Mouse (Mus musculus): ENCODE data around the gene Rbfox3. TPM values are rescaled to one million over a fixed set of nuclear protein-coding genes. Genes with fewer than 3 reads are reported as not detected.

Gene Rbfox3
- polyA plus RNA-seq, 1 experiment from 2014 or later = 0.26 TPM

- no peak overlapping the region for H3K9ac ChIP-seq
- no peak for ATAC-seq (ENCODE audit: insufficient number of reproducible peaks, low FRiP score, low TSS enrichment, low read depth)
- no peaks in the 10 kb centered on the region for H3K36me3 ChIP-seq
- H3K4me2 ChIP-seq = no peak overlapping the region
- no peaks in the 10 kb centered on the region for H3K27me3 ChIP-seq
- no peak overlapping the region for H3K27ac ChIP-seq
- H3K4me1 ChIP-seq = peaks cover 12% of the 10 kb centered on the region
- 19% methylated on average over 8 of the region's 8 CpGs for WGBS
- no peaks in the 10 kb centered on the region for H3K9me3 ChIP-seq
- no peak overlapping the region for H3K4me3 ChIP-seq
These were observed 183.3 kb downstream of the Rbfox3 start for GRCm38 (mm10) chr11:118728083-118728551.

- Histone ChIP-seq H3K27me3 (no peaks in the 10 kb centered on the region), H3K4me3 (no peak overlapping the region), H3K4me2 (no peak overlapping the region), H3K9me3 (no peaks in the 10 kb centered on the region), H3K27ac (no peak overlapping the region), H3K36me3 (no peaks in the 10 kb centered on the region), H3K4me1 (peaks cover 12% of the 10 kb centered on the region), H3K9ac (no peak overlapping the region)
- 73% methylated on average over 8 of the region's 8 CpGs for WGBS
- ATAC-seq (ENCODE audit: insufficient number of reproducible peaks, low FRiP score, low TSS enrichment, low read depth) = no peak
These were observed 185.0 kb downstream of the Rbfox3 start for GRCm38 (mm10) chr11:118726430-118726829.

- Histone ChIP-seq H3K4me2 (no peak overlapping the region), H3K9me3 (no peaks in the 10 kb centered on the region), H3K4me1 (peaks cover 7% of the 10 kb centered on the region), H3K36me3 (no peaks in the 10 kb centered on the region), H3K9ac (no peak overlapping the region), H3K4me3 (no peak overlapping the region), H3K27me3 (no peaks in the 10 kb centered on the region), H3K27ac (no peak overlapping the region)
- ATAC-seq (ENCODE audit: insufficient number of reproducible peaks, low FRiP score, low TSS enrichment, low read depth) = no peak
- 84% methylated on average over 8 of the region's 8 CpGs for WGBS
These were observed 187.0 kb downstream of the Rbfox3 start for GRCm38 (mm10) chr11:118724423-118724822.

- Histone ChIP-seq H3K27ac (no peak overlapping the region), H3K4me1 (no peaks in the 10 kb centered on the region), H3K27me3 (no peaks in the 10 kb centered on the region), H3K36me3 (no peaks in the 10 kb centered on the region), H3K4me3 (no peak overlapping the region), H3K9ac (no peak overlapping the region), H3K4me2 (no peak overlapping the region), H3K9me3 (no peaks in the 10 kb centered on the region)
- whole genome bisulfite sequencing = 56% methylated on average over 8 of the region's 8 CpGs
- no peak for ATAC-seq (ENCODE audit: insufficient number of reproducible peaks, low FRiP score, low TSS enrichment, low read depth)
These were observed 188.2 kb downstream of the Rbfox3 start for GRCm38 (mm10) chr11:118723166-118723565.

- H3K9me3 ChIP-seq = no peaks in the 10 kb centered on the region
- no peaks in the 10 kb centered on the region for H3K27me3 ChIP-seq
- no peaks in the 10 kb centered on the region for H3K4me1 ChIP-seq
- no peak for ATAC-seq (ENCODE audit: insufficient number of reproducible peaks, low FRiP score, low TSS enrichment, low read depth)
- no peaks in the 10 kb centered on the region for H3K36me3 ChIP-seq
- no peak overlapping the region for H3K4me2 ChIP-seq
- WGBS = 52% methylated on average over 6 of the region's 6 CpGs
- no peak overlapping the region for H3K4me3 ChIP-seq
- no peak overlapping the region for H3K9ac ChIP-seq
- H3K27ac ChIP-seq = no peak overlapping the region
These were observed 189.5 kb downstream of the Rbfox3 start for GRCm38 (mm10) chr11:118721898-118722297.

- no peaks in the 10 kb centered on the region for H3K36me3 ChIP-seq
- H3K4me1 ChIP-seq = 0 out of 2 replicates have a peak, but pooled peaks cover 6% of the 10 kb centered on the region
- H3K27me3 ChIP-seq = 0 out of 2 replicates have a peak, but pooled peaks cover 10% of the 10 kb centered on the region
- WGBS = 77% methylated on average over 26 of the region's 26 CpGs
- H3K9me3 ChIP-seq = no peaks in the 10 kb centered on the region
- H3K4me2 ChIP-seq = no peak overlapping the region
- H3K27ac ChIP-seq = no peak overlapping the region
- H3K4me3 ChIP-seq = no peak overlapping the region
- ATAC-seq (ENCODE audit: insufficient number of reproducible peaks, low FRiP score, low TSS enrichment, low read depth) = no peak
- H3K9ac ChIP-seq = no peak overlapping the region
These were observed 196.5 kb downstream of the Rbfox3 start for GRCm38 (mm10) chr11:118714601-118715524.

- H3K36me3 ChIP-seq = no peaks in the 10 kb centered on the region
- no peak overlapping the region for H3K4me3 ChIP-seq
- no peak overlapping the region for H3K4me2 ChIP-seq
- H3K9ac ChIP-seq = no peak overlapping the region
- H3K27ac ChIP-seq = no peak overlapping the region
- WGBS = 68% methylated on average over 4 of the region's 4 CpGs
- H3K27me3 ChIP-seq = 0 out of 2 replicates have a peak, but pooled peaks cover 10% of the 10 kb centered on the region
- H3K9me3 ChIP-seq = no peaks in the 10 kb centered on the region
- ATAC-seq (ENCODE audit: insufficient number of reproducible peaks, low FRiP score, low TSS enrichment, low read depth) = no peak
- 0 out of 2 replicates have a peak, but pooled peaks cover 6% of the 10 kb centered on the region for H3K4me1 ChIP-seq
These were observed 198.6 kb downstream of the Rbfox3 start for GRCm38 (mm10) chr11:118712761-118713160.

GRCm38 (mm10) chr11:118712058-118712457 lies 199.3 kb downstream of the Rbfox3 start:
- no peak for ATAC-seq (ENCODE audit: insufficient number of reproducible peaks, low FRiP score, low TSS enrichment, low read depth)
- H3K27ac ChIP-seq = no peak overlapping the region
- H3K27me3 ChIP-seq = 0 out of 2 replicates have a peak, but pooled peaks cover 10% of the 10 kb centered on the region
- no peaks in the 10 kb centered on the region for H3K36me3 ChIP-seq
- no peaks in the 10 kb centered on the region for H3K9me3 ChIP-seq
- no peak overlapping the region for H3K9ac ChIP-seq
- no peak overlapping the region for H3K4me2 ChIP-seq
- H3K4me1 ChIP-seq = 0 out of 2 replicates have a peak, but pooled peaks cover 6% of the 10 kb centered on the region
- no peak overlapping the region for H3K4me3 ChIP-seq
- WGBS = 67% methylated on average over 9 of the region's 9 CpGs

GRCm38 (mm10) chr11:118710035-118710434 lies 201.4 kb downstream of the Rbfox3 start:
- Histone ChIP-seq H3K9me3 (no peaks in the 10 kb centered on the region), H3K4me3 (no peak overlapping the region), H3K4me1 (0 out of 2 replicates have a peak, but pooled peaks cover 6% of the 10 kb centered on the region), H3K9ac (no peak overlapping the region), H3K4me2 (no peak overlapping the region), H3K36me3 (no peaks in the 10 kb centered on the region), H3K27me3 (0 out of 2 replicates have a peak, but pooled peaks cover 10% of the 10 kb centered on the region), H3K27ac (no peak overlapping the region)
- 77% methylated on average over 5 of the region's 5 CpGs for WGBS
- ATAC-seq (ENCODE audit: insufficient number of reproducible peaks, low FRiP score, low TSS enrichment, low read depth) = no peak

GRCm38 (mm10) chr11:118696226-118696930 lies 215.0 kb downstream of the Rbfox3 start:
- H3K27ac ChIP-seq = no peak overlapping the region
- 36% methylated on average over 16 of the region's 16 CpGs for WGBS
- no peak for ATAC-seq (ENCODE audit: insufficient number of reproducible peaks, low FRiP score, low TSS enrichment, low read depth)
- no peaks in the 10 kb centered on the region for H3K9me3 ChIP-seq
- no peaks in the 10 kb centered on the region for H3K36me3 ChIP-seq
- H3K4me2 ChIP-seq = no peak overlapping the region
- H3K9ac ChIP-seq = no peak overlapping the region
- peaks cover 8% of the 10 kb centered on the region; the same call in 1 of the 2 replicates for H3K27me3 ChIP-seq
- H3K4me1 ChIP-seq = peaks cover 13% of the 10 kb centered on the region
- no peak overlapping the region for H3K4me3 ChIP-seq

GRCm38 (mm10) chr11:118693276-118693675 lies 218.1 kb downstream of the Rbfox3 start:
- WGBS = 83% methylated on average over 7 of the region's 7 CpGs
- Histone ChIP-seq H3K27me3 (peaks cover 14% of the 10 kb centered on the region), H3K36me3 (no peaks in the 10 kb centered on the region), H3K9me3 (no peaks in the 10 kb centered on the region), H3K4me2 (no peak overlapping the region), H3K27ac (no peak overlapping the region), H3K4me3 (no peak overlapping the region), H3K4me1 (peaks cover 13% of the 10 kb centered on the region), H3K9ac (no peak overlapping the region)
- no peak for ATAC-seq (ENCODE audit: insufficient number of reproducible peaks, low FRiP score, low TSS enrichment, low read depth)

GRCm38 (mm10) chr11:118690262-118690661 lies 221.1 kb downstream of the Rbfox3 start:
- Histone ChIP-seq H3K9me3 (no peaks in the 10 kb centered on the region), H3K36me3 (no peaks in the 10 kb centered on the region), H3K27me3 (peaks cover 19% of the 10 kb centered on the region), H3K27ac (no peak overlapping the region), H3K4me1 (no peaks in the 10 kb centered on the region), H3K4me3 (no peak overlapping the region), H3K4me2 (no peak overlapping the region), H3K9ac (no peak overlapping the region)
- no peak for ATAC-seq (ENCODE audit: insufficient number of reproducible peaks, low FRiP score, low TSS enrichment, low read depth)
- 85% methylated on average over 8 of the region's 8 CpGs for WGBS
